Mouse (Mus musculus) ES-E14 (cell line): ENCODE measurements at regions not wholly inside any gene's neighbourhood (a gene's known extent, or its start where the extent isn't known, plus 50 kb on each side); places are given as distances from the start of the nearest gene placed in this dataset.

Experiments used
- CHD2 ChIP-seq: IDR thresholded peaks from 2 replicates; pipeline ENCODE4 v1.6.1; 2014; ENCODE audit warnings: mild to moderate bottlenecking, low read depth, low read length, inconsistent platforms
- HCFC1 ChIP-seq: IDR thresholded peaks from 2 replicates; pipeline ENCODE4 v1.6.1; 2012; ENCODE audit warnings: low read length, inconsistent platforms, borderline replicate concordance; ENCODE audit not compliant: insufficient read depth
- MAFK ChIP-seq: IDR thresholded peaks from 2 replicates; pipeline ENCODE4 v1.6.1; 2014; ENCODE audit warnings: mild to moderate bottlenecking, low read depth, low read length, inconsistent platforms; ENCODE audit not compliant: insufficient read depth
- ZNF384 ChIP-seq: IDR thresholded peaks from 2 replicates; pipeline ENCODE4 v1.6.1; 2012; ENCODE audit warnings: low read depth, low read length, inconsistent platforms

DNA sequence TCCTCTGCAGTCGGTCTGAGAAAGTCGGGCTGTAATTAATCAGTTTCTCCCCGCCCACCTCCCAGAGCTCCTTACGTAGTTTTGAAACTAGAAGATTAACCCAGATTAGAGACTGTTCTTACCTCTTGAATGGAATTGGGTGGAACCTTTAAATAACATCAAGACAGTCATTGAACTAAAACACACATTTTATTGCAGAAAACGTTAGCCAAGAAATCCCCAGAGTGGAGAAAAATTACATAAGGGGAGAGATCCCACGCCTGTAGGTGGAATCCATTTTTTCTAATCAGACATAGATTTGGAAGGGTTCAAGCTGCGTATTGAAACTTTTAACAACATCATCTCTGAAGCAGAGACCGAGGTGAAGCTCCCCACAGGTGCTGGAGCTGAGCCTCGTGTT is 59.1 kb downstream of the Gm12689 start:
- TF ChIP-seq HCFC1 (no peak), ZNF384 (no peak), CHD2 (no peak), MAFK (no peak)
